Mouse (Mus musculus) heart, postnatal 0 days (tissue): ENCODE data around the gene Lrp5.

ENCODE experiments used
- CTCF ChIP-seq: IDR thresholded peaks from 2 replicates; pipeline ENCODE4 v1.5.1; 2016; ENCODE audit warnings: antibody characterized with exemption, control low read depth, low read depth
- EP300 ChIP-seq: IDR thresholded peaks from 2 replicates; pipeline ENCODE4 v1.6.1; 2016; ENCODE audit warnings: antibody characterized with exemption, low read depth

GRCm38 (mm10) chr19:3564309-3564708, 122.1 kb downstream of the Lrp5 start:
- TF ChIP-seq EP300 (no peak), CTCF (no peak)
